Mouse (Mus musculus): ENCODE measurements around the gene Tpbgl. TPM values are rescaled to one million over a fixed set of nuclear protein-coding genes. Genes with fewer than 3 reads are reported as not detected.
A peak's percentile ranks its signal among the peaks of the same experiment; 100 is the strongest.

The Tpbgl gene
- polyA plus RNA-seq, 1 experiment = 3.8 TPM

DNA sequence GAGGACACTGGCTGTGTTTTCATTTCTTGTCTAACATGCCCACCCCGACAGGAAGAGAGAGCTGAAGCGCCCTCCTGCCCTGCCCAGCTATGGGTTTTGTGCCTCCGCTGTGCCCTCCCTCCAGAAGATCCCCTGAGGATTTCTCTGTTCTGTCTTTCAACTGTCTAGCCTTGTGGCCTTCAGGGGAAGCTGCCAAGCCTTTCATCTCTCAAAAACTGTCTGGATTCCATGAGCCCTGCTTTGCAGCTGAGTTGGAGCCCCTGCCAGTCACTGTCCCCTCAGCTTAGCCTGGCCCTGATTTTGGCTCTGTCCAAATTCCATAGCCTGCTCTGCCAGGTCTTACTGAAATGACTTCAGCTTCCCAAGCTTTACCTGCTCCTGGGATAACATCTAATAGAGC lies 20.1 kb downstream of the Tpbgl start:
- DNase-seq = no peak
- Histone ChIP-seq H3K4me3 (replicated peaks; ENCODE audit: extremely low read depth, low read depth, low read length) (no peak overlapping the region), H3K4me1 (ENCODE audit: control insufficient read depth, insufficient read depth, low read length) (no peaks in the 10 kb centered on the region)
- TF ChIP-seq CTCF (IDR thresholded peaks at IDR 0.05; ENCODE audit: insufficient read depth, low read length) (no peak), POLR2A (IDR thresholded peaks at IDR 0.05; ENCODE audit: borderline replicate concordance, extremely low read depth, low read depth, low read length) (no peak)
- 65% methylated on average over 3 of the region's 3 CpGs for WGBS

DNA sequence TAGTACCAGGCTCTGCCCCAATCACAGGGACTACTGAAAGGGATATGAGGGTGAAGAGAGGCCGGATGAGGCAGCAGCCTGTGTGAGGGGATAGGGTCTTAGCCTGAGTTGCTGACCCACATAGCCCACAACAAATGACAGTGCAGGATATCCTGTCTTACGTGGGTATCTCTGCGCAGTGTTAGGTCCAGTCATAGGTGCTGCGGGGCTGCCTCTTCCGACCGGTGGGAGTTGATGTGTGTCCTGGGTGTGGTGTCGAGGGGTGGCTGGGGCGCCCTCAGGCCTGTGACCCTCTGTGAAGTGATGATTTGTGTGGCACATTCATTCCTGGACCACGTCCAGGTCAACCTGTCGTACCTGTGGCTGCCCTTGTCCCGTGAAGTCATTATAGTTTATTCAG lies 20.6 kb downstream of the Tpbgl start:
- WGBS = 79% methylated on average over 11 of the region's 11 CpGs
- no peak for TF ChIP-seq CTCF (IDR thresholded peaks at IDR 0.05; ENCODE audit: insufficient read depth, low read length)
- no peak for TF ChIP-seq POLR2A (IDR thresholded peaks at IDR 0.05; ENCODE audit: borderline replicate concordance, extremely low read depth, low read depth, low read length)
- no peak for DNase-seq
- Histone ChIP-seq H3K4me3 (replicated peaks; ENCODE audit: extremely low read depth, low read depth, low read length) (no peak overlapping the region), H3K4me1 (ENCODE audit: control insufficient read depth, insufficient read depth, low read length) (no peaks in the 10 kb centered on the region)

DNA sequence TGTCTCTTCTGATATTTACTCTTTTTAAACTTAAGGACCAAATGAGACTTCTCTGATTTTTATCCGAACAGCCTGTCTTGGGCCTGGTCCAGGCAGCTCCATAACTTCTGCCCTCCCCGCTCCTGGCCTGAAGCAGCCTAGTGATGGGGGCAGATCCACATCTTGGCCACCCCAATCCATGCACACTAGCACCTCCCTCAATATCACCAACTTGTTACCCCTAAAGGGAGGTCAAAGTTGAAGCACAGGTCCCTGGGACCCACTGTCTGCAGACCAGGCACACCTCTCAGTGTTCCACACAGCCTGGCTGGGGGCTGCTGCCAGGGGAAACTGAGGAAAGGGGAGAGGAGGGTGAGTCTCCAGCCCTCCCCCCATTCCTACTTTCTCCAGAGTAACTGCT lies 21.8 kb downstream of the Tpbgl start:
- Histone ChIP-seq H3K4me3 (replicated peaks; ENCODE audit: extremely low read depth, low read depth, low read length) (no peak overlapping the region), H3K4me1 (ENCODE audit: control insufficient read depth, insufficient read depth, low read length) (no peaks in the 10 kb centered on the region)
- 81% methylated on average over 2 of the region's 2 CpGs for WGBS
- TF ChIP-seq CTCF (IDR thresholded peaks at IDR 0.05; ENCODE audit: insufficient read depth, low read length) (no peak), POLR2A (IDR thresholded peaks at IDR 0.05; ENCODE audit: borderline replicate concordance, extremely low read depth, low read depth, low read length) (no peak)
- DNase-seq = no peak

DNA sequence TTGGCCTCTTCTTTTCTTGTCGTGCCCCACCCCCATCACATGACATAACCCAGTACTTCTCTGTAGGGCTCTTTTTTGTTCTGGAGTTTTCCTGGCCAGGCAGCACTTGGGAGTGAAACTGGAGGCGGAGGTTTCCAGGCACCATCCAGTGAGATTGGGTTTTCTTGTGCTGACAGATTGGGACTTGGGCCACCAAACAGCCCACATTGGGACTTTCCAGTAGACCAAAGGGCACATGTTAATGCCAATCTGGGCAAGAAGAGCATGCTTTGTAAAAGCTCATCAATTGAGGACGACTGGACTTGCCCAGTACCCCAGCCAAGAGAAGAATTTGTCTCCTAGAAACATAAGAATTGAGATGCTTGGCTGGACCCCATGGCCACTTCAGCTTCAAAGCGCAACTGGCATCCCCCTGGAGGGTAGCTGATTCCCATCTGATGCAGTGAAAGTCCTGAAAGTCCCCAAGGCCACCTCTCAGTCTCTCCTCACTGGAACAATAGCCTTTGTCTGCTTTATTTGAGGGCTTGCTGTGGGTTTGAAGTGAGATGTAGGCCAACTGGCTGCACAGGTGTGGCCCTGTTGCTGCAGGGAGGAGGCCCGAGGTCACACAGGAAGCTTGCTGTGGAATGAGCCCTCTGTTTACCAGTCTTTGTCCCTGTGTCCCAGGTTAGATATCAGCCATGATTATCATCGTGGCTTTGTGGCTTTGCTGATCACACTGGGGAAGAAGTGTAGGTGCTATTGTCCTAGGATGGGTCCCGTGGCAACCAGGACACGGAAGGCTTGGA lies 22.8 kb downstream of the Tpbgl start:
- TF ChIP-seq CTCF (IDR thresholded peaks at IDR 0.05; ENCODE audit: insufficient read depth, low read length) (no peak), POLR2A (IDR thresholded peaks at IDR 0.05; ENCODE audit: borderline replicate concordance, extremely low read depth, low read depth, low read length) (no peak)
- 68% methylated on average over 8 of the region's 8 CpGs for WGBS
- Histone ChIP-seq H3K4me3 (replicated peaks; ENCODE audit: extremely low read depth, low read depth, low read length) (no peak overlapping the region), H3K4me1 (ENCODE audit: control insufficient read depth, insufficient read depth, low read length) (no peaks in the 10 kb centered on the region)
- no peak for DNase-seq

DNA sequence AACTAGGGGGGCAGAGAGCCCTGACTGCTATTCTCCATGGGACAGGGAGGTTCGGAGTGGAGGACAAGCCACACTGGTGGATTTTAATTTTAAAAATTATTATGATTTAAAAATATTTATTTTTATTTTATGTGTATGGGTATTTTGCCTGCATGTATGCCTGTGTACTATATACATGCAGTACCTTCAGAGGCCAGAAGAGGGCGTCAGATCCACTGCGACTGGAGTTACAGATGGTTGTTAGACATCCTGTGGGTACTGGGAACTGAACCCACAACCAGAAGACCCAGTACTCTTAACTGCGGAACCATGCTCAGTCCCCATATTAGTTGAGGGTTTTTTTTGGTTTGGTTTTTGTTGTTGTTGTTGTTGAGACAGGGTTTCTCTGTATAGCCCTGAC lies 28.2 kb downstream of the Tpbgl start:
- TF ChIP-seq POLR2A (IDR thresholded peaks at IDR 0.05; ENCODE audit: borderline replicate concordance, extremely low read depth, low read depth, low read length) (no peak), CTCF (IDR thresholded peaks at IDR 0.05; ENCODE audit: insufficient read depth, low read length) (peak; percentile 21; the same call in 1 of the 2 replicates)
- no peak for DNase-seq
- WGBS = 75% methylated on average over 4 of the region's 4 CpGs

DNA sequence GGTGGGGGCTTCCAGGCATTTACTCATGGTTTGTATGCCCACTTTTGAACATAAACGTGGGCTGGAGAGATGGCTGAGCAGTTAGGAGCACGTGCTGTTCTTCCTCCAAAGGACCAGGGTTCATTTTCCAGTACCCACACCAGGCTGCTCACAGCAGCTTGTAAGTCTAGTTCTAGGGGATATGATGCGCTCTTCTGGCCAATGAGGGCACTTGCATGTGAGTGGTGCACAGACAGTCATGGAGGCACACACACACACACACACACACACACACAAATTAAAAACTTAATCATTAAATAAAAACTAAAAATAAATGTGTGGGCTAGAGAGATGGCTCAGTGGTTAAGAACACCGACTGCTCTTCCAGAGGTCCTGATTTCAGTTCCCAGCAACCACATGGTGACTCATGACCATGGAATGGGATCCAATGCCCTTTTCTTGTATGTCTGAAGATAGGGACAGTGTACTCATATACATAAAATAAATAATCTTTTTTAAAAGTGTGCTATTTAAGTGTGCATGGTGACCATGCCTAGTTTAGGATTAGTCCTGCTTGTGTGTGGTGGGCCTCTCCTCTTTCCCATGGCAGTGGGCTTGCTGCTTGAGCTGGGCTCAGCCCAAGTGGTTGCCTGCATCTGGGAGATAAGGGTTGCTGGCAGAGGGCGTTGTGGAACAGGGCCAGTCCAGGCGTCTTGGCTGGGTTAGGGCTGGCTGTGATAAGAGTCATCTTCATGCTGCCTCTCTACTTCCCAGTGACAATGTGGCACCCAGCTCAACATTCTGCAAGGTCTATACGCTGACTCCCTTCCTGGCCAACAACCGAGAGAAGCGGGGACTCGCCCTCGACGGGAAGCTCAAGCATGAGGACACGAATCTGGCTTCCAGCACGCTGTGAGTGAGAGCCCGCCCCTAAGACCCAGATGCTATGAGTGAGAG lies 32.8 kb downstream of the Tpbgl start:
- Histone ChIP-seq H3K4me3 (replicated peaks; ENCODE audit: extremely low read depth, low read depth, low read length) (no peak overlapping the region), H3K4me1 (ENCODE audit: control insufficient read depth, insufficient read depth, low read length) (no peaks in the 10 kb centered on the region)
- TF ChIP-seq POLR2A (IDR thresholded peaks at IDR 0.05; ENCODE audit: borderline replicate concordance, extremely low read depth, low read depth, low read length) (no peak), CTCF (IDR thresholded peaks at IDR 0.05; ENCODE audit: insufficient read depth, low read length) (0 out of 2 replicates have a peak, but pooled peaks have one; percentile 0)
- no peak for DNase-seq
- WGBS = 60% methylated on average over 15 of the region's 15 CpGs

More for the DNA sequence above, 28.2 kb downstream of the Tpbgl start:
- no peak overlapping the region for H3K4me3 ChIP-seq (replicated peaks; ENCODE audit: extremely low read depth, low read depth, low read length)
- no peaks in the 10 kb centered on the region for H3K4me1 ChIP-seq (ENCODE audit: control insufficient read depth, insufficient read depth, low read length)

DNA sequence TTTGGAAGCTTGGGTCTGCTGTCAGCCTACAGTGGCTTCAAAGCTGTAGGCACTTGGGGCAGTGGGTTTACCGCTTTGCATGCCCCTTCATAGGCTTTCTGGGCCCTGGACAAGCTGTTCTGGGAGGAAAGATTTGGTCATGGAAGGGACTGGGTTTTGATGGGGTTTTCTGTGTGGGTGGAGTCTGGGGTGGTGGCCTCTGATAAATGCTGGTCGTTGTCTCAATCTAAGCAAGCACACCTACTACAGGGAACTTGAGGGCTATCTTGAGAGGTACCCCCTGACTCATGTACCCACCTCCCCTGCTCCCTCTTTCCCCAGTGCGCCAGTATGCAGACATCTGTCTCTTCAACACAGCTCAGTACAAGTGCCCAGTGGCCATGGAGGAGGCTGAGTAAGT lies 34.2 kb downstream of the Tpbgl start:
- 87% methylated on average over 3 of the region's 3 CpGs for WGBS
- DNase-seq = no peak
- H3K4me3 ChIP-seq (replicated peaks; ENCODE audit: extremely low read depth, low read depth, low read length) = no peak overlapping the region
- TF ChIP-seq CTCF (IDR thresholded peaks at IDR 0.05; ENCODE audit: insufficient read depth, low read length) (no peak), POLR2A (IDR thresholded peaks at IDR 0.05; ENCODE audit: borderline replicate concordance, extremely low read depth, low read depth, low read length) (no peak)
- H3K4me1 ChIP-seq (ENCODE audit: control insufficient read depth, insufficient read depth, low read length) = no peaks in the 10 kb centered on the region

DNA sequence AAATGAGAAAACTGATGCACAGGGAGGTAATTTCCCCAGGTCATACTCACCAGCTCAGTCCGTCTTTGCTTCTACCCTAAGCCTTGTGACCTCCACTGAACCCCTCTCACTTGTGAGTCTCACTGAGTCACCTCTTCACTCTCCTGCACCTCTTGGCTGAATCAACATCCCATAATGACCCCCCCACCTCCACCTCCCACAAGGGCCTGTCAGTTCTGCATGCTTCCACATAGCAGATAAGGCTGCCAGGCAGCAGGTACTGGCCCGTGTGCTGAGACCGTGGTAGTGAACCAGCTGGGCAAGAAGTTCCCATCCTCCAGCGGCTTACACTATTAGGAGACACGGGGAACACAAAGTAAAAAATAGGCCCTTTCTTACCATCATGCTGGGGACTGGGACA lies 36.3 kb downstream of the Tpbgl start:
- no peak for DNase-seq
- Histone ChIP-seq H3K4me1 (ENCODE audit: control insufficient read depth, insufficient read depth, low read length) (no peaks in the 10 kb centered on the region), H3K4me3 (replicated peaks; ENCODE audit: extremely low read depth, low read depth, low read length) (no peak overlapping the region)
- TF ChIP-seq POLR2A (IDR thresholded peaks at IDR 0.05; ENCODE audit: borderline replicate concordance, extremely low read depth, low read depth, low read length) = no peak
- TF ChIP-seq CTCF (IDR thresholded peaks at IDR 0.05; ENCODE audit: insufficient read depth, low read length) = no peak
- WGBS = 82% methylated on average over 5 of the region's 5 CpGs

DNA sequence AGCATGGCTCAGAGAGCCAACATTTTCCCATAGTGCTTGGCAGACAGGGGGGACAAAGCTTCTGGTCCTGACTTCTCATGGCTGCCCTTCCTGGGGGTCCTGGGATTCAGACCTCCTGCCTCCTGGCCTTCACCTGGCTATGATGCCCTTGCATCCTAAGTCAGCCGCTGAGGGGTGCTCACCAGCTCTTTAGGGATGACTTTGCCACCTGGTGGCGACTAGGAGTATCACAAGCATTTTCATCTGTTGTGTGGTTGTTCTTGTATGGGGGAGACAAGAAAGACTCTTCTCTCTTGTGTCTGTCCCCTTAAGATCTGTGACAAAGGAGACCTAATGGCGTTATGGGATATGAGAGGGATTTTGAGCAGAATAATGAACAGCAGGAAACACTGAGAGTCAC lies 36.8 kb downstream of the Tpbgl start:
- TF ChIP-seq POLR2A (IDR thresholded peaks at IDR 0.05; ENCODE audit: borderline replicate concordance, extremely low read depth, low read depth, low read length) (no peak), CTCF (IDR thresholded peaks at IDR 0.05; ENCODE audit: insufficient read depth, low read length) (peak; percentile 62)
- peak; percentile 64 for DNase-seq
- no peak overlapping the region for H3K4me3 ChIP-seq (replicated peaks; ENCODE audit: extremely low read depth, low read depth, low read length)
- 16% methylated on average over 3 of the region's 3 CpGs for WGBS
- no peaks in the 10 kb centered on the region for H3K4me1 ChIP-seq (ENCODE audit: control insufficient read depth, insufficient read depth, low read length)
